In genomic region chr13:63243586-63243985, GRCm38 (mm10) we compare ENCODE assay signal across 8 mouse cellular contexts.
DNase-seq lines count a peak whose midpoint lies in the region; ATAC-seq and TF ChIP-seq lines count a peak whose summit lies in the region.

No protein-coding gene starts in this region.

- peaks cover 24% of the 10 kb centered on the region for H3K4me1 ChIP-seq in cerebellum, adult 2 months (ENCODE audit: control insufficient read depth, insufficient read depth, low read length)
- peaks cover 32% of the 10 kb centered on the region; the same call in 1 of the 2 replicates for H3K4me1 ChIP-seq in lung, postnatal 0 days (ENCODE audit: insufficient read depth, low read depth, low read length)
- H3K4me1 ChIP-seq in stomach, postnatal 0 days (replicated peaks; ENCODE audit: control insufficient read depth, insufficient read depth): peaks cover 4% of the 10 kb centered on the region

- H3K9me3 ChIP-seq in lung, postnatal 0 days (ENCODE audit: low read length): no peaks in the 10 kb centered on the region
- no peaks in the 10 kb centered on the region for H3K9me3 ChIP-seq in stomach, postnatal 0 days (ENCODE audit: control insufficient read depth, low read length)

- intact Hi-C loops in left cerebral cortex, postnatal 25 days (cut with DNase I): loop anchor here (5.0 kb wide), 3 partner anchors 89 to 321 kb away; no protein-coding TSS in a partner anchor

- no peaks in the 10 kb centered on the region for H3K36me3 ChIP-seq in lung, postnatal 0 days (ENCODE audit: insufficient read depth, low read length)
- H3K36me3 ChIP-seq in stomach, postnatal 0 days (ENCODE audit: control insufficient read depth, insufficient read depth, low read length): no peaks in the 10 kb centered on the region

- 52% methylated on average over 5 of the region's 5 CpGs for WGBS in cerebellum, adult 2 months
- 60% methylated on average over 5 of the region's 5 CpGs for WGBS in lung, postnatal 0 days
- 52% methylated on average over 5 of the region's 5 CpGs for whole genome bisulfite sequencing in stomach, postnatal 0 days

- peak overlapping the region; percentile 35; the same call in 1 of the 2 replicates for H3K4me2 ChIP-seq in lung, postnatal 0 days (replicated peaks; ENCODE audit: low read depth, low read length)
- H3K4me2 ChIP-seq in stomach, postnatal 0 days (replicated peaks; ENCODE audit: low read depth): peak overlapping the region; percentile 42

- TF ChIP-seq POLR2A in cerebellum, adult 2 months (IDR thresholded peaks at IDR 0.05; ENCODE audit: borderline replicate concordance, insufficient read depth, low read length): no peak

- H3K4me3 ChIP-seq in cerebellum, adult 2 months (replicated peaks; ENCODE audit: insufficient read depth, low read depth, low read length): peak overlapping the region; percentile 30
- H3K4me3 ChIP-seq in lung, postnatal 0 days (ENCODE audit: low read depth, low read length): no peak overlapping the region
- peak overlapping the region; percentile 20 for H3K4me3 ChIP-seq in stomach, postnatal 0 days (ENCODE audit: low read depth, low read length)

- H3K27me3 ChIP-seq in cerebellum, adult 2 months (ENCODE audit: control insufficient read depth, insufficient read depth, low read length): no peaks in the 10 kb centered on the region
- no peaks in the 10 kb centered on the region for H3K27me3 ChIP-seq in lung, postnatal 0 days (replicated peaks; ENCODE audit: insufficient read depth, low read length)
- H3K27me3 ChIP-seq in stomach, postnatal 0 days (ENCODE audit: control insufficient read depth, insufficient read depth, low read length): no peaks in the 10 kb centered on the region

- ATAC-seq in lung, postnatal 0 days: no peak; the same call in 1 of the 2 replicates
- peak; percentile 27 for ATAC-seq in inflammation-experienced regulatory T-cells, adult 6 months
- ATAC-seq in stomach, postnatal 0 days (ENCODE audit: low FRiP score, low TSS enrichment): peak; percentile 73

- H3K9ac ChIP-seq in lung, postnatal 0 days (replicated peaks; ENCODE audit: low read depth): no peak overlapping the region
- peak overlapping the region; percentile 38 for H3K9ac ChIP-seq in stomach, postnatal 0 days (ENCODE audit: low read length)

- H3K27ac ChIP-seq in cerebellum, adult 2 months (ENCODE audit: insufficient read depth, low read length): 0 out of 2 replicates have a peak overlapping the region, but pooled peaks have one; percentile 34
- peak overlapping the region; percentile 52 for H3K27ac ChIP-seq in lung, postnatal 0 days (ENCODE audit: low read length)
- peak overlapping the region; percentile 78 for H3K27ac ChIP-seq in stomach, postnatal 0 days (replicated peaks)

- TF ChIP-seq CTCF in cerebellum, adult 2 months (IDR thresholded peaks at IDR 0.05; ENCODE audit: borderline replicate concordance, insufficient read depth, low read depth, low read length): no peak
- TF ChIP-seq CTCF in lung, postnatal 0 days (IDR thresholded peaks at IDR 0.05): no peak
- TF ChIP-seq CTCF in stomach, postnatal 0 days (IDR thresholded peaks at IDR 0.05; ENCODE audit: low read depth): no peak

- TF ChIP-seq EP300 in lung, postnatal 0 days (IDR thresholded peaks at IDR 0.05): no peak
- TF ChIP-seq EP300 in stomach, postnatal 0 days (optimal IDR thresholded peaks at IDR 0.05): no peak

- peak; percentile 49 to 66 for DNase-seq in cerebellum, adult 2 months
- DNase-seq in cerebellum, postnatal 10 days: no peak
- peak; percentile 53 for DNase-seq in lung, postnatal 0 days (ENCODE audit: low spot score)
- DNase-seq in lung, postnatal 25 days (ENCODE audit: low spot score): no peak
- peak; percentile 48 for DNase-seq in stomach, postnatal 0 days (ENCODE audit: low spot score)
- no peak for DNase-seq in left cerebral cortex, postnatal 25 days (ENCODE audit: low spot score in 2 of 2)
- DNase-seq in c-Kit-positive CD71-positive TER-119-positive erythroid progenitor cells, embryonic 14.5 days (ENCODE audit: low spot score): no peak

Comparison
In these comparisons a context has a peak if more than half of its experiments do, and no peak if none do; other contexts are left out.
1. DNase-seq: peak in cerebellum, adult 2 months (2 of 2), lung, postnatal 0 days (single experiment) and stomach, postnatal 0 days (single experiment); none in cerebellum, postnatal 10 days (0 of 2), lung, postnatal 25 days (single experiment), left cerebral cortex, postnatal 25 days (0 of 2) and c-Kit-positive CD71-positive TER-119-positive erythroid progenitor cells, embryonic 14.5 days (single experiment).
2. Peak in every context shown above with its lines, with median percentiles within 50 percentile points of each other: H3K27ac ChIP-seq.